Mouse (Mus musculus) central nervous system, embryonic 14 days (tissue): ENCODE data around the gene P4hb. TPM values are rescaled to one million over a fixed set of nuclear protein-coding genes. Genes with fewer than 3 reads are reported as not detected.

Experiments used
- polyA plus RNA-seq: library from polyadenylated mRNA; depleted of rRNA; stranded (reverse); fragments of >200 nt; gene quantifications from 2 replicates; pipeline ENCODE4 v1.2.3, GENCODE M21; 2012; rRNA removed

The P4hb gene
- 209 and 309 TPM in 2 replicates for polyA plus RNA-seq

GRCm38 (mm10) chr11:120572752-120573584 lies at the start of gene P4hb:
Gene P4hb (minus strand): TSS chr11:120573253.

GRCm38 (mm10) chr11:120617519-120618112 lies 44.6 kb upstream of the P4hb start, which contains the start of gene Pcyt2:
Gene Pcyt2 (minus strand): TSS chr11:120617936.

DNA sequence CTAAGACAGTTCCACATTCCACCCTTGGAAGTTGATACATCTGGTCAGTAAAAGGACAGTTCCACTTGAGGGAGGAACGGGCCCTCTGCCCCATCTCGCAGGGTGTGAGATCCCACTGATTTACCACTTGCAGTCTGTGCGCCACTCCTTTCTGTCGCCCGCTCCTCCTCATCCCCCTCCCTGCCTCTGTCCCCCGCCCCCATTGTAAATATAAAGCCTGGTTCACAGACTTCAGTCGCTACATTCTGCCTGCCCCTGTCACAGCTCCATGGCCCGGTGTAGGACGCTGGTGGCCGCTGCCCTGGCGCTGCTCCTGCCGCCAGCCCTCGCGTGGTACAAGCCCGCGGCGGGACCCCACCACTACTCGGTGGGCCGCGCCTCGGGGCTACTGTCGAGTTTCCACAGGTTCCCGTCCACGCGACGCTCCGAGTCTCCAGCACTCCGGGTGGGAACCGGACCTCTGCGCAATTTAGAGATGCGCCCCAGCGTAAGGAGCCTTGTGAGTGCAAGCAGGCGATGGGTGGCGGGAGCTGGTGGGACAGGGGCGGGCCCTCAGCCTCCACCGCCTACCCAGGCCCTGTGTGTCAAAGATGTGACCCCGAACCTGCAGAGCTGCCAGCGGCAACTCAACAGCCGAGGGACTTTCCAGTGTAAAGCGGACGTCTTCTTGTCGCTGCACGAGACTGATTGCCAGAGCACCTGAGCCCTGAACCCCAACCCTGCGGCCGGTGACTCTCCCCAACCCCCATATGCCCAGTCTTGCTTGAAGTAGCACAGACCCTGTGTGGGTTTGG lies 35.4 kb upstream of the P4hb start, which contains the start of gene Npb:
Gene Npb (plus strand): TSS at position 237 of the 794 bp plus-strand sequence.

GRCm38 (mm10) chr11:120598283-120598989 lies 25.4 kb upstream of the P4hb start, which contains the start of the genes Alyref and Anapc11:
Gene Alyref (minus strand): TSS chr11:120598365.
Gene Anapc11 (plus strand): TSS chr11:120598421.

GRCm38 (mm10) chr11:120581490-120582267 lies 8.6 kb upstream of the P4hb start, which contains the start of gene Arhgdia:
Gene Arhgdia (minus strand): TSS chr11:120581624.

DNA sequence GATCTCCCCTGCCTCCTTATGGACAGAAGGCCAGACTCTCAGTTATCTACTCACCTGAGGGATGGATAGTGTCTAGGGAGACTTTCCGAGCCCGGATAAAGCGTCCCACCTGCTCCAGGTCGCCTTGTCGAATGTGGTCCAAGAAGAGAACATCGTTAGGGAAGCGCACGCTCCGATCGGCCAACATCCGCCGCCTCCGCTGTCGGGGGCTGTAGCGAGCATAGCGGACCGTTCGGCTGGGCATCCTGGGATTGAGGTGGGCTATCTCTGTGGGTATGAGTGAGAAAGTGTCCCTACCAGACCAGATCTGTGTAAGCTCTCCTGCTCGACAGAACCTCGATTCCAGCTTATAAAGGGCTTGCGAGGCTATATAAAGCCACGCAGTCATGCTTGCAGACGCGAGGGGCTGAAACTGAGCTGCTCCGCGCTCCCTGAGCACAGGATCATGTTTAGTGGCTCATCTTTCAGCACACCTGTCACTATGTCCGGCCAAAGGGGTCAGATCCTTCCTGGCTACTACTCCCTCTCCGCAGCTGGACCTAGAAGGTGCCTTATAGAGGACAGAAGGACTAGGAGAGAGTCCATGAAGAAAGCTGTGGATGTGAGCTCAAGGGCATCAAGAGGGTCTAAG lies 22.1 kb downstream of the P4hb start, which contains the start of gene Ppp1r27:
Gene Ppp1r27 (minus strand): TSS at position 323 of the 631 bp plus-strand sequence.

DNA sequence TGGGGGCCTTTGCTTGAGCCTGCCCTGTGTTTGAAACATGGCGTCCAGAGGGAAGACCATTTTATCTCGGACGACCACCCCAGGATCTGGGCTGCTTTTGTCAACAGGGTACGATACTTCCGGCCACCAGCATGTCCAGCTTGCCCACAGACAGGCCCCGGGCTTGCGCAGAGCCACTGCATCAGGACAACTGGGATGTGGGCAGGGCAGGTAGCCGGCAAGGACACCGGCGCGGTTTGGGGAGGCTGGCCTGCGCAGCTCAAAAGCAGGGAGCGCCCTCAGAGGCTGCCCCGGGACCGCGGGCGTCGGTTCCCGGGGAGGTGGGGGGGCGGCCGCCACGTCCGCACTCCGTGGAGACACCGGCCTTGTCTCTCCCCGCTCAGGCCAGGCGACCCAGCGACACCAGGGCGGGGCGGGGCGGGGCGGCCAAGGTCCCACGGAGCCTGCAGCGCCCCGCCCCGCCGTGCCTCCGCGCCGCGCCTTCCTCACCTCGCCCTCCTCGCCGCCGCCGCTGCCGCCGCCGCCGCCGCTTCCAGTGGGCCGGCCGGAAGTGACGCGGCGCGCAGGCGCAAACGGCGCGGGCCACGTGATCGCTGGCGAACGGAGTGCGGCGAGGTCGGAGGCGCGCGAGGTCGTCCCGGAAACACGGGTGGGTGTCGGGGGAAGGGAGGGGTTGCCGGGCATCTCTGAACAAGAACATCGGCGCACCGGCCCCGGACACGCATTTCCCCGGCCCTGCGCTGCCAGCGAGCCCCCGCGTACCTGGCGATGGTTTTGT lies 23.7 kb downstream of the P4hb start, which contains the start of gene Mcrip1:
Gene Mcrip1 (minus strand): TSS at position 560 of the 778 bp plus-strand sequence.

GRCm38 (mm10) chr11:120530085-120530964 lies 42.7 kb downstream of the P4hb start, which contains the start of gene Gcgr:
Gene Gcgr (plus strand): TSS chr11:120530699.

Other genes with a start within 250 kb of the P4hb start
- 1,737 and 2,132 TPM in 2 replicates for gene Actg1, start 224.7 kb downstream of the P4hb start, polyA plus RNA-seq
- gene Fscn2, start 211.7 kb downstream of the P4hb start, polyA plus RNA-seq, result 0.54 and 0.64 TPM in 2 replicates
- 84.8 and 87.8 TPM in 2 replicates for gene Faap100, start 194.5 kb downstream of the P4hb start, polyA plus RNA-seq
- gene Nploc4, start 135.5 kb downstream of the P4hb start, polyA plus RNA-seq, result 49.9 and 50.5 TPM in 2 replicates
- gene Tspan10, start 130.6 kb downstream of the P4hb start, polyA plus RNA-seq, result 0.14 TPM in 1 of 2 replicates, not detected in the other
- gene Pde6g, start 119.8 kb downstream of the P4hb start, polyA plus RNA-seq, result 0.29 and 0.44 TPM in 2 replicates
- gene Oxld1, start 115.2 kb downstream of the P4hb start, polyA plus RNA-seq, result 8.3 and 9.0 TPM in 2 replicates
- 34.1 and 34.7 TPM in 2 replicates for gene Ccdc137, start 115.1 kb downstream of the P4hb start, polyA plus RNA-seq
- gene Arl16, start 105.6 kb downstream of the P4hb start, polyA plus RNA-seq, result 40.3 and 40.8 TPM in 2 replicates
- 101 and 106 TPM in 2 replicates for gene Mrpl12, start 88.6 kb downstream of the P4hb start, polyA plus RNA-seq
- 42.9 and 47.1 TPM in 2 replicates for gene Slc25a10, start 81.4 kb downstream of the P4hb start, polyA plus RNA-seq
- gene Gcgr, start 42.6 kb downstream of the P4hb start, polyA plus RNA-seq, result 0.25 and 1.1 TPM in 2 replicates
- 208 and 216 TPM in 2 replicates for gene Mcrip1, start 23.5 kb downstream of the P4hb start, polyA plus RNA-seq
- gene Ppp1r27, start 22.1 kb downstream of the P4hb start, polyA plus RNA-seq, result 0.59 TPM in 1 of 2 replicates, not detected in the other
- 455 and 517 TPM in 2 replicates for gene Arhgdia, start 8.4 kb upstream of the P4hb start, polyA plus RNA-seq
- gene Alyref, start 25.1 kb upstream of the P4hb start, polyA plus RNA-seq, result 136 and 151 TPM in 2 replicates
- gene Anapc11, start 25.2 kb upstream of the P4hb start, polyA plus RNA-seq, result 168 and 170 TPM in 2 replicates
- 0.73 and 1.2 TPM in 2 replicates for gene Npb, start 35.2 kb upstream of the P4hb start, polyA plus RNA-seq
- 272 and 279 TPM in 2 replicates for gene Pcyt2, start 44.7 kb upstream of the P4hb start, polyA plus RNA-seq
- gene Sirt7, start 52.0 kb upstream of the P4hb start, polyA plus RNA-seq, result 74.5 and 74.8 TPM in 2 replicates
- gene Mafg, start 60.3 kb upstream of the P4hb start, polyA plus RNA-seq, result 52.3 and 57.4 TPM in 2 replicates
- gene Pycr1, start 70.5 kb upstream of the P4hb start, polyA plus RNA-seq, result 22.8 and 29.0 TPM in 2 replicates
- gene Myadml2, start 74.9 kb upstream of the P4hb start, polyA plus RNA-seq, result 0.11 and 0.58 TPM in 2 replicates
- 1.9 and 3.2 TPM in 2 replicates for gene Notum, start 87.9 kb upstream of the P4hb start, polyA plus RNA-seq
- 88.0 and 94.4 TPM in 2 replicates for gene Aspscr1, start 99.7 kb upstream of the P4hb start, polyA plus RNA-seq
- 71.4 and 77.3 TPM in 2 replicates for gene Cenpx, start 140.5 kb upstream of the P4hb start, polyA plus RNA-seq
- gene Lrrc45, start 140.7 kb upstream of the P4hb start, polyA plus RNA-seq, result 125 and 127 TPM in 2 replicates
- 346 and 390 TPM in 2 replicates for gene Rac3, start 148.2 kb upstream of the P4hb start, polyA plus RNA-seq
- gene Dcxr, start 154.0 kb upstream of the P4hb start, polyA plus RNA-seq, result 11.1 and 11.3 TPM in 2 replicates
- gene Cbr2, start 158.9 kb upstream of the P4hb start, polyA plus RNA-seq, result 0.57 and 5.7 TPM in 2 replicates
- 1.6 and 1.7 TPM in 2 replicates for gene Hmga1b, start 189.5 kb upstream of the P4hb start, polyA plus RNA-seq
- gene Rfng, start 211.0 kb upstream of the P4hb start, polyA plus RNA-seq, result 103 and 114 TPM in 2 replicates
- gene Gps1, start 211.0 kb upstream of the P4hb start, polyA plus RNA-seq, result 278 and 290 TPM in 2 replicates
- 48.0 and 49.8 TPM in 2 replicates for gene Dus1l, start 223.2 kb upstream of the P4hb start, polyA plus RNA-seq